ENCODE assay signal across 9 mouse cellular contexts in genomic region chr6:84916291-84916690, GRCm38 (mm10).
A peak's percentile ranks its signal among the peaks of the same experiment; 100 is the strongest.
DNase-seq lines count a peak whose midpoint lies in the region; ATAC-seq and TF ChIP-seq lines count a peak whose summit lies in the region.
"Had no signal": no experiment of that assay in that cellular context is flagged by ENCODE, and none has a peak within 500 bp of the region (broad histone marks: within the 10 kb centered on the region; RNA-seq: fewer than 3 reads in every experiment).

No protein-coding gene starts in this region.

- H3K9ac ChIP-seq in kidney, embryonic 15.5 days = no peak overlapping the region
- no peak overlapping the region for H3K9ac ChIP-seq in liver, embryonic 13.5 days
- H3K9ac ChIP-seq: lung, embryonic 15.5 days had no signal

- H3K4me2 ChIP-seq in kidney, embryonic 15.5 days = no peak overlapping the region
- H3K4me2 ChIP-seq in liver, embryonic 13.5 days = no peak overlapping the region
- H3K4me2 ChIP-seq: lung, embryonic 15.5 days had no signal

- no peaks in the 10 kb centered on the region for H3K36me3 ChIP-seq in kidney, adult 2 months (ENCODE audit: control insufficient read depth, insufficient read depth, low read length)
- no peaks in the 10 kb centered on the region for H3K36me3 ChIP-seq in kidney, embryonic 15.5 days
- no peaks in the 10 kb centered on the region for H3K36me3 ChIP-seq in liver, embryonic 13.5 days
- H3K36me3 ChIP-seq in thymus, adult 2 months (ENCODE audit: control insufficient read depth, insufficient read depth, low read length) = no peaks in the 10 kb centered on the region
- H3K36me3 ChIP-seq: lung, embryonic 15.5 days had no signal

- no peak for TF ChIP-seq POLR2A in kidney, adult 2 months (IDR thresholded peaks at IDR 0.05; ENCODE audit: low read depth, low read length)
- no peak for TF ChIP-seq POLR2A in thymus, adult 2 months (IDR thresholded peaks at IDR 0.05; ENCODE audit: control insufficient read depth, extremely low read depth, insufficient read depth, low read length, poor library complexity)

- H3K4me1 ChIP-seq in kidney, adult 2 months (ENCODE audit: control insufficient read depth, insufficient read depth, low read length) = no peaks in the 10 kb centered on the region; the same call in 1 of the 2 replicates
- H3K4me1 ChIP-seq in kidney, embryonic 15.5 days = no peaks in the 10 kb centered on the region
- no peaks in the 10 kb centered on the region for H3K4me1 ChIP-seq in liver, embryonic 13.5 days (replicated peaks)
- no peaks in the 10 kb centered on the region for H3K4me1 ChIP-seq in thymus, adult 2 months (replicated peaks; ENCODE audit: control insufficient read depth, insufficient read depth, low read length)
- H3K4me1 ChIP-seq: lung, embryonic 15.5 days had no signal

- peak; percentile 47 for DNase-seq in kidney, adult 2 months
- peak; percentile 52 for DNase-seq in CD4-positive helper T cell, adult 2 months (ENCODE audit: low read depth, low spot score)
- peak; percentile 51 for DNase-seq in MN1 (ENCODE audit: low spot score)
- DNase-seq in embryo, embryonic 11 days = peak; percentile 42
- DNase-seq in liver, embryonic 13.5 days = peak; percentile 28
- DNase-seq in thymus, adult 2 months = peak; percentile 47
- DNase-seq in frontal cortex, postnatal 14 days (ENCODE audit: low spot score in 2 of 2) = no peak

- no peak overlapping the region for H3K27ac ChIP-seq in kidney, adult 2 months (ENCODE audit: insufficient read depth, low read depth, low read length)
- no peak overlapping the region for H3K27ac ChIP-seq in kidney, embryonic 15.5 days
- H3K27ac ChIP-seq in liver, embryonic 13.5 days = no peak overlapping the region
- H3K27ac ChIP-seq in thymus, adult 2 months (ENCODE audit: control insufficient read depth, insufficient read depth, low read length) = no peak overlapping the region
- H3K27ac ChIP-seq: lung, embryonic 15.5 days had no signal

- no peaks in the 10 kb centered on the region for H3K27me3 ChIP-seq in kidney, adult 2 months (replicated peaks; ENCODE audit: control insufficient read depth, insufficient read depth, low read length)
- no peaks in the 10 kb centered on the region for H3K27me3 ChIP-seq in kidney, embryonic 15.5 days
- H3K27me3 ChIP-seq in liver, embryonic 13.5 days = no peaks in the 10 kb centered on the region
- no peaks in the 10 kb centered on the region for H3K27me3 ChIP-seq in thymus, adult 2 months (ENCODE audit: control insufficient read depth, insufficient read depth, low read length)
- H3K27me3 ChIP-seq: lung, embryonic 15.5 days had no signal

- 38% methylated on average over 2 of the region's 2 CpGs for WGBS in kidney, adult 2 months
- 33% methylated on average over 2 of the region's 2 CpGs for WGBS in kidney, embryonic 15.5 days
- WGBS in liver, embryonic 13.5 days (ENCODE audit: insufficient replicate concordance) = 4% methylated on average over 2 of the region's 2 CpGs
- 13% methylated on average over 2 of the region's 2 CpGs for WGBS in thymus, adult 2 months

- no peaks in the 10 kb centered on the region for H3K9me3 ChIP-seq in kidney, embryonic 15.5 days (replicated peaks)
- H3K9me3 ChIP-seq in liver, embryonic 13.5 days (replicated peaks) = no peaks in the 10 kb centered on the region
- H3K9me3 ChIP-seq: lung, embryonic 15.5 days had no signal

- no peak overlapping the region for H3K4me3 ChIP-seq in kidney, adult 2 months (ENCODE audit: insufficient read depth, low read depth, low read length)
- no peak overlapping the region for H3K4me3 ChIP-seq in kidney, embryonic 15.5 days (replicated peaks)
- H3K4me3 ChIP-seq in liver, embryonic 13.5 days (replicated peaks) = no peak overlapping the region
- no peak overlapping the region for H3K4me3 ChIP-seq in thymus, adult 2 months (ENCODE audit: control insufficient read depth, insufficient read depth, low read length)
- H3K4me3 ChIP-seq: lung, embryonic 15.5 days had no signal

- peak; percentile 48 for TF ChIP-seq CTCF in kidney, adult 2 months (conservative IDR thresholded peaks at IDR 0.05; ENCODE audit: insufficient read depth, insufficient read length, low read depth, low read length)
- TF ChIP-seq CTCF in thymus, adult 2 months (IDR thresholded peaks at IDR 0.05; ENCODE audit: borderline replicate concordance, control insufficient read depth, extremely low read depth, insufficient read depth, low read length, poor library complexity) = no peak

- no peak for ATAC-seq in kidney, embryonic 15.5 days (replicated peaks; ENCODE audit: low FRiP score)
- ATAC-seq in liver, embryonic 13.5 days (ENCODE audit: low read depth) = no peak

Comparison
In these comparisons a context has a peak if more than half of its experiments do, and no peak if none do; other contexts are left out.
1. DNase-seq: peak in kidney, adult 2 months (single experiment), CD4-positive helper T cell, adult 2 months (single experiment), MN1 (single experiment), embryo, embryonic 11 days (single experiment), liver, embryonic 13.5 days (single experiment) and thymus, adult 2 months (single experiment); none in frontal cortex, postnatal 14 days (0 of 2).